Mouse (Mus musculus): ENCODE measurements around the gene Faf2.

Gene Faf2

DNA sequence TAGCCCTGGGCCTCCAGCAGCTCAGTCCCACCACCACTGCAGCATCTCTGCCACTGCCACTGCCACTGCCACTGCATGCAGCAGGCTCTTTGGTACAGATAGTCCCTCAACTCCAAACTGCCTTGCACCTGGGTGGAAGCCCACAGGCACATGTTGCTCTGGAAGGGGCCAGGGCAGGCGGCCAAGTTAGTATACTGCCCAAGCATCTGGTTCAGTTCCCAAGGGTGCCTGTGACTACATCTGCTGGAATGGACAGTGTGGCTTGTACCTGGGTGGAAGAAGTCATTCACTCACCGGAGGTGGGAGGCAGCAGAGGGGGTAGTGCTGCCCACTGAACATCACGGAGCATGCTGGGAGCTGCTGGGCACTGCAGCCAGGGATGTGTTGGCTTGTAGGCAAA lies 61.7 kb downstream of the Faf2 start:
- no peak for DNase-seq

DNA sequence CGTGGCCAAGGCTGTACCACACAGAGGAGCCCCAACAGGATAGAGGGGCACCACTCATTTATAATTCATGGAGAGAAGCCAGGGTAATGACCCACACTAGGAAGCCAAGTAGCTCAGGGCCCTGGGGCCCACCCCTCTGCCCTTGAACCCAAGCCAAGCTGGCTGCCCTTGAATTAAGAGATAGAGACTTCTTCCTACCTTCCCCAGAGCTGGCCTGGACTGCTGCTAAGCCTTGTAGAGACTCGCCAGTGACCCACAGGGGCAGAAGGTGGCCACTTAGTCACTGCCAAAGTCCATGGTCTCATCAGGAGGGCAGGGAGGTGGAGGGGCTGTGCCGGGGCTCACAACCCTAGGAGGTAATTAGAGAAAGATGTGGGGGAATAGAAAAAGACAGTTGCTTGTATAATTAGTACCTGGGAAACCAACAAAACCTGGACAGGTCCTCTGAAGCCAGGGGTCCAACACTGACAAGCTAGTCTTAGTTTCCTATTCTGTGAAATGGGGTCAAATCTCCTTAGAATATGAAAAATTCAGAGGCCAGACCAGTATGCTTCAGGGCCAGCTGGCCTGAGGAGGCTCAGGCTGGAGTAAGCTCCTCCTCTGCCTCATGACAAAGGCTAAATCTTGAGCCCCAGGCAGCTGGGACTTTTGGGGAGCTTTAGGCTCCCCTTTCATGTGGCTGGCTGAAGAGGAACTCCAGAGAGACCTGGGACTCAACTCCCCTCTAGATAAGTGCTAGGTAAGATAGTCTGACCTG lies 62.7 kb downstream of the Faf2 start:
- DNase-seq, result no peak

DNA sequence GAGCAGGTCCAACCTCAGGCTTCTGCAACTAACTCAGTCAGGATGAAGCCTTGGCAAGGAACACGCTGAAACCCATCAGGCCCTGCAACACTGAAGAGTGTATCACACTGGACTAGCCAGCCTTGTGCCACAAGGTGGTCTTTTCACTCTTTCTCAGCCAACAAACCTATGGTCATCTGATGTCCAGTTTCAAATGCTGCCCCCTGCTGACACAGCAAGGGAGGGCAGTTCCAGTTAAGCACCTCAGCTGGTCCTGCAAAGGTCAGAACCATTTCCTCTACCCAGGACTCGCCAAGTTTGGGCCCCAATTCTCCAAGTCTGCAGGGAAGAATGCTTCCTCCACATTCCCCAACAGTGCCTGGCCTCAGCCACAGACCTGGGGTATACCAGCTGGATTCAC lies 63.6 kb downstream of the Faf2 start:
- peak in 1 of 2 experiments; percentile 23 for DNase-seq

DNA sequence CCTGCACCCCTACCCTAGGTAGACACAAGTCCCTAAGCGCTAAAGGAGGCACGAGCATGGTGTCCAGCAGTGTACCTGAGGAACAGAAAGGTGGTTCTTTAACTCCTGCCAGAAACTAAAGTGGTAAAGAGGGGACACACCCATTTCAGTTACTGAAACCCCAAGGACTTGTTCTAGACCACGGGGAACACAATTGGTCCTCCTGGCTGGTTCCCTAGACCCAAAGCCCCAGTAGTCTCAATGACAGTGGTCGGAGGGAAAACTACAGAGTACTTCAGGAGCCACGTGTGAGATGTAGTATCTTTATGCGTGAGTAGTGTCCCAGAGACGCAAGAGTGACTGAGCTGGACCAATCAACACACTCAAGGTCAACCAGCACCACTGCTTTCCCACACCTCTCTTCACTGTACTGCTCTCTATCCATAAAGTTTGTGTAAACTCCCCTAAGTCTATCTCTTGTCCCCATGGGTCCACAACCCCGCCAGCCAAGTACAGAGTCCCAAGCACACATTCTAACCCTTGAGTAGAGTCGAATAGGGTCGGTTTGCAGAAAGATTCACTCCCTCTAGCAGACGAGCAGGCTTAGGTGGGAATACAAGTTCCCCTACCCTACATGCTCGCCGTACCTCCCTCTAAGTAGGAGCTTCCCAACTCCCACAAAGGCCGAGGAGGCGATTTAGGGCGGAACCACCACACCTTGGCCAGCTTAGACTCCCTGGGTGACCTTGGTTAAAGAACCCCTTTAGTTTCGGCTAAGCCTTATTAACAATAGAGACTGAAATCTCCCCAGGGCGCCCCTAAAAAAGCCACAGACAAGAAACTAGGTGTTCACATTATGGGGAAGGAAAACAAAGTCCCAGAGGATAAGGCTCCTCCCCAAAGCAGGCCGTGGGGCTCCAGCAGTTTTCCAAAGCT lies 64.8 kb downstream of the Faf2 start:
- no peak for DNase-seq

DNA sequence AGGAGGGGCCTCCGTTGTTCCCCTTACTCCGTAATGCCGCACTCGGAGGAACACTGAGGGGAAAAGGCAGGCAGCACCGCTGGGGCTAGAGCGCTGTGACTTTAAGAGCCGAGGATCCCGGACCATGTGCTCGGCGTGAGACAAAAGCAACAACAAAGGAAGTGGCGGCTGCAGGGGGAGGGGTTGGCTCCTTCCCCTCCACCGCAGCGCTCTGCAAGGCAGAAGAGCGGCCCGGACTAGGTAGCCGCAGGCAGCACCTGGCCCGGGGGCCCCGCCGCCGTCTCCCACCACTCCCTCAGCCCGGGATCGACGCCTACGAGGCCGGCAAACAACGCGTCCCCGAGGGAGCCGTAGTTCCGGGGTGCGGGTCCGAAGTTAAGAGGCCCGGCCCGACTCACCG lies 65.5 kb downstream of the Faf2 start:
- DNase-seq, result peak; percentile 87 to 92

DNA sequence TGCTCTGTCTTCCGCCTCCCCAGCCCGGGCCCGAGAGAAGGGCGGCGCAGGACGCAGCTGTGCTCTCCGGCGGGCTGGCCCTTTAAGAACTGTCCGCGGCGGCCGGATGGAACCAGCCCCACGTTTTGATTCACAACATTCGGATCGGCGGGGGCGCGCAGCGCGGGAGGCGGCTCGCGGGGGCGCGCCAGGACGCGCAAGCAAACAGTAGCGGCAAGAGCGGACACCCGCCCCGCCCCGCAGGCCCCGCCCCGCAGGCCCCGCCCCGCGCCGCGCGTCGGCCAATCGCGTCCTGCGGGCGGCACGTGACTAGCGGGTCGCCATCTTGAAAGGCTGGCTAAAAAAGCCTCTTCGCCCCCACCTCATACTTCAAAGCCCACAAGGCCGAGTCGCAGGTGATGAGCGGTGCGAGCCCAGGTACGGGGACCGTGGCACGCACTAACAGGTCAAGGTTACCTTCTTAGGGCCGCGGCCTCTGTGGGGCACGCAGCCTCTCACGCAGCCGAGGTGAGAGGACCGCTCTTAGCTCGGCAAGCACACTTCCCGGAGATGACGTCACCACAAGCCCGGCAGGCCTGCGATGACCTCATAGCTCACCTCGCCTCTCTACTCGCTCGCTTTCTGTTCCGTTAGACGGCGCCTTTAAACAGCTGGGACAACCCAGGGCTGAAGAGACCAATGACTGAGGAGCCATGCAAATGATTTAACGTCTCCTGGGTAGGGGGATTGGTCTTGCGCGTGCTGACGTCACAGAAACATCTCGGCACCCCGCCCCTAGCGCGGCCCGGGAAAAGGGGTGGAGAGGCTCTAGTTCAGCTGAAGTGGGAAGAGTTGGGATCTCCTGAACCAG lies 66.2 kb downstream of the Faf2 start:
- peak; percentile 97 for DNase-seq

DNA sequence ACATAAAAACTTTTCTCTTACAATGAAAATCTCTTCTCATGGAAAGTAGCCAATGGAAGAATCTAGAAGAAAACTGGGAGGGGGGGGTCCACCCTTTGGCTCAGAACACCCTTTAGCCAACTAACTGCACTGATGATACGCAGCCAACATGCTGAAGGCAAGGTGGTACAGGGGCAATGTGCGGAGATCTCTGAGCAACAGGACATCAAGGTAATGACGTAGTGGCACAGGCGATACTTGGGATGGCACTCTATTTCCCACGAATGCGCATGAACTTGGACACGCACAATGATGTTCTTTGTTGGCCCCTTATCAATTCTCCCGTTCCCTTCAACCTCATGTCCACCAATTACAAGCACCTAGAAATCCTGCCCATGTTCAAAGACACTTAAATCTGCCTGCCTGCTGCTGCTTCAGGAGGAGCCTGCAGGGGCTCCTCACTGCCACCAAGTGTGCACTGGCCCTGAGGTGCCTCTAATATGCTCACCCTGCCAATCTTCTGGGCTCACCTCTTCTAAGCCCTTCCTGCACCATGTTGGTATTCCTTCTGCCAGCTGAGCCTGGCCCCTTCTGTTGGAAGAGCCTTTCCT lies 68.7 kb downstream of the Faf2 start:
- no peak for DNase-seq

DNA sequence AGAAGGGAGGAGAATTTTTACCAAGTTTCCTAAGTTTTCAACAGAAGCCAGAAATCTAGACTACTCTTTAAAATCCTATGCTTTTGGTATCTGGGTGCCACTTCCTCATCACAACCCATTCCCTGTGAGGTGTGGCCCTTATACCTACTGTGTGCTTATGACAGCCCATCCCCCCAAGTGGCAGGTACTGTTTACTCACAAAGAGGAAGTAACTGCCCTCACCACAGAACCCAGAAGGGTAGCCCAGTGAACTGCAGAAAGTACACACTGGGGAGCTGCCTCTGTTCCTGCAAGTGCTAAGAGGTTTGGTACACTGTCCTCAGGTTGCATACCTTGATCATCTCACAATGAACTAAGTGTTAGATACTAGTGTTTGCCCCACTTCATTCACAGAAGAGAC lies 70.2 kb downstream of the Faf2 start:
- DNase-seq, result peak in 1 of 2 experiments; percentile 29

DNA sequence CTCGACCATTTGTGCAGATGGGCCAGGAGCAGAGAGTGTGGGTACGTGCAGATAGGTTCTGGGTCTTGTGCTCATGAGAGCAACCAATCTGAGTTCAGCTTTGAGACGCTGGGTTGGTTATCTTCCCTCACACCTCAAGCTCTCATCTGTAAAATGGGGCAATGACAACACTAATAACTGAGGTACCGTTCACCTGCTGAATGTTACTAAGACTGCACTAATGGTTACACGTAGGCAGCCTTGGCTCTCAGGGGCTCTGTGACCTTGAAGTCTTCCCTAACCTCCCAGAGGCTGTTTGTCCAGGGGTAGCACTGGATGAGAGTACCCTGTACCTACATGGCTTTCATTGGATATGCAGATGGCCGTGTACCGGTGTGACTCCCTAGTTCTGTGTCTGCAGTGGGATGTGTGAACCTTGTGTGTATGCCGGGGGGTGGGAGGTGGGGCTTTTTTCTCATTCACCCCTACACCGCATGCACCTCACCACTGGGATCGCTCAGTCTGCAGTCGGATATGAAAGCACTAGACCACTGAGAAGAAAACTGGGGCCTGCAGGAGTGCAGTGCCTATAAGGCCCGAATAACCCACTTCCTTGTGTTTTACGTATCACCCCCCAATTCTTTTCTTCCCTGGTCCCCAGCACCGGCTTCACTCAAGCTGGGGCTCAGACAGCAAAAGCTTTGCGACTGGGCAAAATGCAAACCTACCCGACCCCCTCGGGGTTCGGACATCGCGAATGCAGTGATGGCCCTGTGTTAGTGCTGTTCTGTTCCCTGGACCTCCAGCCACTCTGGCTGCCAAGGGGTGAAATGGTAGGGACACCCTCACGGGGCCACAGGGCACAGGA lies 71.3 kb downstream of the Faf2 start:
- peak in 1 of 2 experiments; percentile 47 for DNase-seq

DNA sequence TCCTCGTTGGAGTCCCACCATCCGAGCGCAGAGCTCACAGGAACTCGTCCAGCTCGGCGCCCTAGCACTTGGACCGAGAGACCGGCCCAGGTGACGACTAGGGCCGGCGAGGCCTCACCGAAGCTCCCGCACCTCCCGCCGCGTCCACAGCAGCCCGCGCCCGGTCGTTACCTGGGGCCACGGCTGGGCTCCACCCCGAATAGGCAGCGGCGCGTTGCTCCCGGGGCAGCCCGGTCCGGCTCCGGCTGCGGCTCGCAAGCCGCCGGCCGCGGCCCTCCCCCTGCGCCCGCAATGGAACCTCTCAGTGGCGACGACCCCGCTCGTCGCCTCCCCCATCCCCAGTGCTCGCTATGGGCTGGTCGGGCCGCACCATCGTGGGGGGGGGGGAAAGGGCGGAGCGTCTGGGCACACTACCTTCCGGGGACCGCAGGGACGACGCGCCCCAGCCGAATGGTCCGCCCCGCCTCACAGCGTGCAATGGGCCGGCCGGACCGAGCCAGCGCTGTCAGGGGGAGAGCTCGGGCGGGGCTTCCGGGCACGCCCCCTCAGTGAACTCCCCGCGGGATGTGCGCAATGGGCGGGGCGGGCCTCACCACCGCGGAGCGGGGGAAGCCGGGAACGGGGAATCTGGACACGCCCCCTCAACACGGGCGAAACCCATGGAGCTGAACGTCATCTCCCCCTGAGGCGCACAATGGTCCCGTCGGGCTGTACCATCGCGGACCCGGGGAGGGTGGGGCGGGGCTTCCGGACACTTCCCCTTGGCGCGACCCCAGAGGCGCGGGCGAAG lies 72.2 kb downstream of the Faf2 start, which contains the start of gene Rnf44:
Gene Rnf44, minus strand, starts transcription at position 350 of the 790 bp plus-strand sequence.
- DNase-seq, result peak; percentile 98 to 99

DNA sequence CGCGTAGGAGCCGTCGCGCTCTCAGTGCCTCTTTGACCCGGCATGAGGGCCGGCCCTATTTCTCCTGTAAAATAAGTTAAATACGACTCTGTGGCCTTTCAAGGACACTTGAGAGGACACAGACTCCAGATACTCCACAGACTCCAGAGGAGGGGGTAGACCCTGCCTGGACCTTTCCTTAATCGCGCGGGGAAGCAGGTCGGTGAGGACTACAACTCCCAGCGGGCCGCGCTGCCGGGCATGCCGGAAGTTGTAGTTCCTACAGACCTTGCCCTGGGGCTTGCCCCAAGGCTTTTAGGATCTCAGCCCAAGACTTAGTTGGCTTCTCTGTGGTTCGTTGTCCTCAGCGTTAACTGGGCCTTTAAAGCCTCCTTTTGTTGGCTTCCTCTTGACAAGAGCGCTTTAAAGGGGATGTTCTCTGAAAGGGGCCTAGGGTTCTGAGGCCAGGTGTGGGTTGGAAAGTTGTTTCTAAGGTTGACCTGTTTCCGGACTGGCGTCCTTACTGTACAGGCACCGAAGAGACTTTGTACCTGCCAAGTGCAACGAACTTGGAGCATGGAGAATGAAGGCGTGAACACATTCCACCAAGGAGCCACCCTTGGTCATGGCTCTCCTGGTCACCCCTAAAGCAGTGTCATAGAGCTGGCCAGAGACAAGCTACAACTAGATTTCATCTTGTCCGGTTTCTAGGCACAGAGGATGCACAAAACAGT lies 72.9 kb downstream of the Faf2 start:
- DNase-seq, result peak; percentile 90 to 91

DNA sequence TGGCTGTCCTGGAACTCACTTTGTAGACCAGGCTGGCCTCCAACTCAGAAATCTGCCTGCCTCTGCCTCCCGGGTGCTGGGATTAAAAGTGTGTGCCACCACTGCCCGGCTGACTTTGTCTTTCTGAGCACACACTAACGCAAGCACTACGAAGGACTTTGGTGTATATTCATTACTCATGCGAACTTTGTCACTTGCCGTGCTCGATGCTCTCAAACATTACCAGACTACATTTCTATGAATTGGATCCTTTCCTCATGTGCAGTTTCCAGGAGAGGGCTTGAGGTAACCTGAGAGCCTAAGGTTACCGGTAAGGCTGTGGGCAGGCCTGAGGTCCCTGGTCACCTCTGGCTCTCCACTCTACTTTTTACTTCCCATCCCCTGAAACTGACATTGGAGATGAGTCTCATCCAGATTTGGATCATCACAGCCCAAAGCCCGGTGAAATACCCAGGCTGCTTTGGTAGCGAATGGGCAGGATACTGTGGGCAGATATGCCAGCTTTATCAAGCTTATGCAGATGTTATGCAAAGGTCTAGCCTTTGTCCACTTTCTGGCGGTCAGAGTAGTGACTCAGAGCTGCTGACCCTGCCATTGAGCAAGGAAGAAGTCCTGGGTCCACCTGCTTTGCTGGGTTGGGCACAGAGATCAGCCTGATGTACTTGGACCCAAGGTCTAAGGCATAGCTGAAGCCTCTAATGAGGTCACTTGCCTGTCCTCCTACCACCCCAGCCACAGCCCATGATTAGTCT lies 74.1 kb downstream of the Faf2 start:
- DNase-seq, result no peak

DNA sequence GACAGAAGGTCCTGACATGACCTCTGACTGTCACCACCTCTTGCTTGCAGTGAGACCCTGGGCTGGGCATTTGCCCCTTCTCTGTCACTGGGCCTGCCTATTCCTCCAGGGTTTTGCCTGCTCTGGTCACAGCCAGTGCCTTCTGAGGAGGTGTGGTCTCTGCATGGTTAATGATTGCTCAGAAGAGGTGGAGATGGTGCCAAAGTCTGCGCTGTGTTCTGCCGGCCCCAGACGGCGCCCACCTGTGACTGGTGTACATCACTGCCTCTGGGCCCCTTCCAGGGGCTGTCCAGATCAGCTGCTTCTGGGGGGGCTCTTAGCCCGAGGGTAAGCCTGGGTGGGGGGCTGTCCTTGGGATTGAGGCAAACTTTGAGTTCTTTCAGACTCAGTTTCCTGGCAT lies 79.7 kb downstream of the Faf2 start, which contains the start of gene Cdhr2:
Gene Cdhr2, plus strand, starts transcription at position 219 of the 400 bp plus-strand sequence.
- no peak for DNase-seq

DNA sequence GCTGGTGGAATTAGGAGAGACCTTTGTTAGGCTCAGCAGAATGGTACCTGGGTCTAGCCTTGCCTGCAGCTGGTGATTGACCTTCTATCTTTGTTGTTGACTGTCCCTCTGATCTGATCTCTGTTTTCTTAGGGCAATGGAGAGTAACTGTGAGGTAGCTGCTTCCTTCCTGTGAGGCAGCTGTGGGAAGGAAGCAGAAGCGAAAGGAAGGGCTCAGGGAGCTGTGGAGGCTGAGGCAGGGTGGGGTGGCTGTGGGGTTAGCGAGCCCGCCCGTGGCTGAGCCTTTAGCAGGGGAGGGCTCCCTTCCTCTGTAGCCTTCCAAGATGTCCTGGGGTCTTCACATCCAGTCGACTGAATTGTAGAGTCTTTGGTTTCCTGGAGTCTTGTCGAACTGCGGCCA lies 80.9 kb downstream of the Faf2 start:
- no peak for DNase-seq

DNA sequence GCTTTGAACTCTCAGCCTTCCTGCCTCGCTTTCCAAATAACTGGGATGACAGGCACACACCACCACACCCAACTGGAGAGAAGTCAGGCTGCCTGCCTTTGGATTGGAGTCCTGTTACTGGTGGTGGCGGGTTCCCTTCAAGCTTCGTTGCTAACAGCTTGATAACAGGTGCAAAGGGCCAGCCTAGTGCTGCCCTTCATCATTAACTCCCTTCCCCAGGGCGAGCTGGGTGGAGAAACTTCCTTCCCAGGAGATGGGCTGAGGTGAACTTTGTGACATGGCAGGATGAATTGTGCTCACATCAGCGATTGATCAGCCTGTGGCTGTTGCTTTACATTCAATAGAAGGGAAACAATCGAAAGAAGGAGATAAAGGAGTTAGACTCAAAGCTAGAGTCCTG lies 83.3 kb downstream of the Faf2 start:
- no peak for DNase-seq

DNA sequence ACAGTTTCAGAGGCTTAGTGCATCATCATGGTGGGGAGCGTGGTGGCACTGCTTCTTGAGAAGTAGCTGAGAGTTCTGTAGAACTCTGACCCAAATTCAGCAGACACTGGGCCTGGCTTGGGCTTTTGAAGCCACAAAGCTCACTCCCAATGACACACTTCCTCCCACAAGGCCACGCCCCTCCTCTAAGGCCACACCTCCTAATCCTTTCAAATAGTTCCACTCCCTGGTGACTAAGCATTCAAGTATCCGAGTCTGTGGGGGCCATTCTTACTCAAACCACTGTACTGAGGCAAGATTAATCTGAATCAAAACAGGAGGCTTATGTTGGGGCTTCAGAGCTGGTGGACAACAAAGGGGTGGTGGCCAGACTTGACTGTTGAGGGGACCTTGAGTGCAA lies 89.3 kb downstream of the Faf2 start:
- DNase-seq, result no peak

Measured in thymus, postnatal 36 days (tissue).